Mouse (Mus musculus) NIH3T3 (cell line): Measurements from ENCODE around the gene Kcna3.

Source experiments
- DNase-seq: peaks from one replicate; pipeline ENCODE4 v3.0.0-alpha.2; 2012; ENCODE audit warnings: low read depth

Kcna3 gene

GRCm38 (mm10) chr3:107035521-107036457 is at the start of gene Kcna3:
Gene Kcna3, plus strand, starts transcription at chr3:107036169.
- no peak for DNase-seq

- no peak for DNase-seq
Observed at GRCm38 (mm10) chr3:106991334-106991733, 44.6 kb upstream of the Kcna3 start.

DNA sequence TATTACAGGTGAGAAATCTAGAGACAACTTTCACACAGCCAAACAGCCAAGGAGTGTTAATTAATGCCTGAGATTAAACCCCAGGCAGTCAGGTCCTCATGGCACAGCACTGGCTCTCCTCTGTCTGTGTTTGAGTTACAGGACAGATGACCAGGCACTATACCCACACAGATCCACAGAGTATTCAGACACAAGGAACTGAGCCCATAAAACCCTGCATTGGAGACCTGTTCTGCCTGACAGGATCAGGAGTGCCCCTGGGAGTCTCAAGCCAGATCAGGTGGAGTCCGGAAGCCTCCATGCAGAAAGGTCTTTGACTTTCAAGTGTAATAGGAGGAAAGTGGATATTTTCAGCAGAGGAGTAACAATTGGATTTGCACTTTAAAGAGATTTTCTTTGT is 40.6 kb upstream of the Kcna3 start:
- no peak for DNase-seq

GRCm38 (mm10) chr3:106996186-106996585 is 39.8 kb upstream of the Kcna3 start:
- DNase-seq, result no peak

- no peak for DNase-seq
Observed at GRCm38 (mm10) chr3:106998370-106998769, 37.6 kb upstream of the Kcna3 start.

DNA sequence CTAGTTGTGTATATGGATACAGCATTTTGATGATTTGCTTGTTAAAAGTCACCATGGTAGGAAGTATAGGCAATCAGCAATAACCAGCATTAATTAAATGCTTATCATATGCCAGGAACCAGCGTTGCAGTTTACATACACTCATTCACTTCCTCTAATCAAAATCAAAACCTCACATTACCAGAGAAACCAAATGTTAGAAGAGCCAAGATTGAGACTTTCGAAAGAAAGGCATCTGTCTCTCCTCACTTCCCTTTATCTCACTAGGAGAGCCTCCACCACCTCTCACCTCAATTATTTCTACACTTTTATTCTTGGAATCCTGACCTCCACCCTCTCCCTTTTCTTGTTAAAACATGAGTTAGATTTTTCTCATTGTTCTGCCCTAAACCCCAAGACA is 35.8 kb upstream of the Kcna3 start:
- no peak for DNase-seq

DNA sequence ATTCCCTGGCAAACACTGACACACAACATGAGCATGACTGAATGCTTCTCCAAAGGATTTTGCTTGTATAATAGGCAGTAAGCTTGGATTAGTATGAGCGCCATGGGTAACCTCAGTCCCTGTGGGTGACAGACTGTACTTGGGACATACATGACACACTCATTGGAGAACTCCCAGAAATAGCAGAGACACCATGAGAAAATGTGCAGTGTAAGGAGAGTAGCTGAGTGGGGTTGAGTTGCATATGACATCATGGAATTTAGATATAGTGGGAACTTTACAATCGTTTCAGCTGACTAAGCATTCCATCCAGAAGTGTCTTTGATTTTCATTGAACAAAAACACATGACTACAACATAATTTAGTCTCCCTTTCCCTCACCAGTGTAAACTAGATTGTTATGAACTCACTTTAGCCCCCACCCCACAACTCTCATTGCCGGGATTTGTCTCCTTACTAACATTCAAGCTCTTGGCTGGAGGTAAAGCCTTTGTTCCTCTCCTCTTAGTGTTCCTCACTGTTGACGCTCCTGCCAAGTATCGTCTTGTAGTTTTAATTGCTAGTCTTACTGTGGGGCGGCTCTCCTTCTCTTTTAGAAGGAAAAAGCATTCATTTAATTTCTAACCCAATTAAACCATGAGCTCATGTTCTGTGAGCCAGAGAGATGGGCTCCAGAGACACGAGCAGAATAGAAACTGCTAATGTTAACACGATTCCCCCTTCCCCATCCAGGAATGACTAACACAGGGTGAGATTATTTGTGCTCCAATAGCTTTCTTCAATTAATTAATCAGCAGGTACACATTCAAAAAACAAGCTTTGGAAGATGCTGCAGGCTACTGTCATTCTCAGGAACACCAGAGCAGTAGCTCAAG is 33.5 kb upstream of the Kcna3 start:
- DNase-seq, result no peak

GRCm38 (mm10) chr3:107009329-107010076 is 26.5 kb upstream of the Kcna3 start:
- no peak for DNase-seq

GRCm38 (mm10) chr3:107018286-107018685 is 17.7 kb upstream of the Kcna3 start:
- no peak for DNase-seq

DNA sequence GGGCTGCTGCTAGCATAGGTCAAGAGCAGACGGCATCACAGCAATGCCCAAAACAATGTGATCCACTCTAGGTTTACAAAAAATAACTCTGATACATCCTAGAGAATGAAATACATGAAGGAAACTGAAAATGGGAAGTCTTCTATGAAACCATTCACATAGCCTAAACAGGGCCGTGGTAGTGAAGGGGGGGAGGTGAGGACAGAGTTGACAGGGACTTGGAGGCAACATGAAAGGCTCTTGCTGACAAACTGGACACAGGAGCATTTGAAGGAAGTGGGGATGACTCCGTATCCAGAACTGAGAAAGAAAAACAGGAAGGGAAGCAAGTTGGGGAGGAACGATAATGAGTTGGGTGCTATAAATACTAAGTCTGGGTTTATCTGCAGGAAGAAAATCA is 4.4 kb upstream of the Kcna3 start:
- no peak for DNase-seq

DNA sequence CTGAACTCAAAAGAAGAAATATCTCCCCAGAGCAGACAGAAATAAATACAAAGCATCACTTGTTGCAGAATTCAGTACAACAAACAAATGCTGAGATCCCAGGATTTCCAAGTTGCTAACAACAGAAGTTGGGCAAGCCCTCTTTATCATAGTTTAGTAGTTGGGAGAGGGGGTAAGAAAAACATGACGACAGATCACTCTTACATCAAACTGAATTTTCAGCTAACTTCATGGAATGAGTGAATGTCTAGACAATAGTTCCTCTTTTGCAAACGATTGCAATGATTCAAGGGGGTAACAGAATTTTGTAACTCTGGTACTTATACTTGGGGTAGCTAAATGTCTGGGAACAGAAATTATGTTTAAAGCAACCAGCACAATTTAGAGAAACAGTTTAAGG is 1.2 kb upstream of the Kcna3 start:
- no peak for DNase-seq

DNA sequence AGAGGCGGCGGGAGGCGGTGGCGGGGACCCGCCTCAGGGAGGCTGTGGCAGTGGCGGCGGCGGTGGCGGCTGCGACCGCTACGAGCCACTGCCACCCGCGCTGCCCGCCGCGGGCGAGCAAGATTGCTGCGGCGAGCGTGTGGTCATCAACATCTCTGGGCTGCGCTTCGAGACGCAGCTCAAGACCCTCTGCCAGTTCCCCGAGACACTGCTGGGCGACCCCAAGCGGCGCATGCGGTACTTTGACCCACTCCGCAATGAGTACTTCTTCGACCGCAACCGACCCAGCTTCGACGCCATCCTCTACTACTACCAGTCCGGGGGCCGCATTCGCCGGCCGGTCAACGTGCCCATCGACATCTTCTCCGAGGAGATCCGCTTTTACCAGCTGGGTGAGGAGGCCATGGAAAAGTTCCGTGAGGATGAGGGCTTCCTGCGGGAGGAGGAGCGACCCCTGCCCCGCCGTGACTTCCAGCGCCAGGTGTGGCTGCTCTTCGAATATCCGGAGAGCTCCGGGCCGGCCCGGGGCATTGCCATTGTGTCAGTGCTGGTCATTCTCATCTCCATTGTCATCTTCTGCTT is 580 bp downstream of the Kcna3 start:
- DNase-seq, result no peak

GRCm38 (mm10) chr3:107037105-107037504 is 1.1 kb downstream of the Kcna3 start:
- DNase-seq, result no peak

- DNase-seq, result no peak
Observed at GRCm38 (mm10) chr3:107037536-107038155, 1.7 kb downstream of the Kcna3 start.

DNA sequence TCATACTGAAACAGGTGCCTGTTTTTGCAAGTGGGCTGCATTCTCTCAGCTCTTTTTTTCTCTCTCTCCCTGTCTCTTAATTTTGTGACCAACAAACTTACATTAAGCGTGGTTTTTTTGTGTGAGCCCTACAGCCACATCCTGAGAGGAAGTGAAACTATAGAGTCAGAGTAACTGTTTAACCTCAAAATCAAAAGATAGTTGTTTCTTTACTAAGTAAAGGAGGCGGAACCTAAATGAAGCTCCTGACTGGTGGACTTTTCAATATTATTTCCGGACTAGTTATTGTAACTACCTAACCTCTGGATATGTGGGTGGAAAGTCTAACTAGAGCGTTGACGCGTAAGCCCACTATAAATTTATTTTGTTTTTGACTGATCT is 2.2 kb downstream of the Kcna3 start:
- no peak for DNase-seq

GRCm38 (mm10) chr3:107038661-107039223 is 2.8 kb downstream of the Kcna3 start:
- DNase-seq, result no peak

DNA sequence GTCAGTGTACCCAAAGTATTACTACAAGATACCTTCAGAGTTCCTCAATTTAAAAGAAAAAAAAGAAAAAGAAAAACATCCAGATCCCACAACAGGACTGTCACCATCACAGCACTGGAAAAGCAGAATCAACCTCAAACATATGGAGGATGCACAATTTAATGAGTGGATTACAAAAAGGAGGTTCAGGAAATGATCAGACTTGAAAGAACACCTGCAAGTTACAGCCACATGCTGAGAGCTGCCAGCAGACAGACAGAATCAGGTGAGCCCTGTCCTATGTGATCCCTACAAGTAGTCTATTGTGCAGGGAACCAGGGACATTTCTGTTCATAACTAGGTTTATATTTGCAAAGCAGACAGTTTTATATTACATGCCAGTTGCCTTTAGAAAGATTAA is 3.3 kb downstream of the Kcna3 start:
- no peak for DNase-seq

GRCm38 (mm10) chr3:107040408-107040807 is 4.4 kb downstream of the Kcna3 start:
- no peak for DNase-seq

GRCm38 (mm10) chr3:107041718-107042117 is 5.7 kb downstream of the Kcna3 start:
- DNase-seq, result no peak

- no peak for DNase-seq
Observed at GRCm38 (mm10) chr3:107061468-107061867, 25.5 kb downstream of the Kcna3 start.

DNA sequence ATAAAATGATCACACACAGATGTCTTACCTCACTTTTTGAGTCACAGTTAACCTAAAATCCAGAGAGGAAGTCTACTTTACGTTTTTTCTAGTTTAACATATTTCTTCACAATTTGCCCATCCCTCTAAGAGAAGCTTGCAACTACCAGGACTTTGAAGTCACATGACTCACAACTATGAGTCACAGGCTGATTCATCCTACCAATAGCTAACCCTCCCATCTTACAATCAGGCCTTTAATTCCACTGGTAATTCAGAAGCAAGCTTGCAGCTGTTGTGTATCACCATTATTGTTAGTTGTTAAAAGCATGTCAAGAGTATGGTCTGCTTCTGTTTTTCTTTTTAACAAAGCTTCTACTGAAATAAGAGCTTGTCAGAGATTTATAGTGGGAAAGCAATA is 26.8 kb downstream of the Kcna3 start:
- peak; percentile 61 for DNase-seq
